Mouse (Mus musculus) intestine, embryonic 14.5 days (tissue): ENCODE measurements at regions not wholly inside any gene's neighbourhood (a gene's known extent, or its start where the extent isn't known, plus 50 kb on each side); places are given as distances from the start of the nearest gene placed in this dataset.

Experiments used
- ATAC-seq: fragments of 200-750 bp; cut with Nextera tagmentation; replicated peaks from 2 replicates; pipeline ENCODE4 v1.8.0; 2017; ENCODE audit warnings: low read depth, moderate number of reproducible peaks, moderate TSS enrichment, moderate library complexity; ENCODE audit not compliant: low FRiP score, low TSS enrichment
- DNase-seq: peaks from one replicate; pipeline ENCODE4 v3.0.0-alpha.2; 2018; ENCODE audit warnings: low spot score
- H3K27ac ChIP-seq: fragments of 300-500 bp; sonication (generic); 2 replicates; pipeline ENCODE4 v1.5.1; 2014; ENCODE audit warnings: low read depth, mild to moderate bottlenecking, control low read depth
- H3K27me3 ChIP-seq: fragments of 300-500 bp; sonication (generic); replicated peaks from 2 replicates; pipeline ENCODE4 v1.6.1; 2014; ENCODE audit warnings: low read length, control low read depth; ENCODE audit not compliant: control insufficient read depth, insufficient read depth
- H3K36me3 ChIP-seq: fragments of 300-500 bp; sonication (generic); 2 replicates; pipeline ENCODE4 v1.6.1; 2014; ENCODE audit warnings: low read length, control low read depth; ENCODE audit not compliant: control insufficient read depth, insufficient read depth
- H3K4me1 ChIP-seq: fragments of 300-500 bp; sonication (generic); replicated peaks from 2 replicates; pipeline ENCODE4 v1.6.1; 2014; ENCODE audit warnings: low read length, control low read depth, mixed read lengths; ENCODE audit not compliant: control insufficient read depth, insufficient read depth
- H3K4me2 ChIP-seq: fragments of 300-500 bp; sonication (generic); 2 replicates; pipeline ENCODE4 v1.6.1; 2014; ENCODE audit warnings: low read length
- H3K4me3 ChIP-seq: fragments of 300-500 bp; sonication (generic); 2 replicates; pipeline ENCODE4 v1.5.1; 2014; ENCODE audit warnings: low read depth, low read length, control low read depth, mixed read lengths
- H3K9ac ChIP-seq: fragments of 300-500 bp; sonication (generic); 2 replicates; pipeline ENCODE4 v1.6.1; 2014; ENCODE audit warnings: mild to moderate bottlenecking, low read length
- H3K9me3 ChIP-seq: fragments of 300-500 bp; sonication (generic); 2 replicates; pipeline ENCODE4 v1.6.1; 2016; ENCODE audit warnings: low read length, control low read depth; ENCODE audit not compliant: control insufficient read depth
- WGBS: fragments of 180-500 bp; shearing (Covaris S2); extraction: QIAGEN DNeasy Blood & Tissue Kit; methylation state at CpG from one replicate; pipeline ENCODE4 v1.1.7; 2014; 5-methylcytosine and 5-hydroxymethylcytosine counted together

- Histone ChIP-seq H3K9me3 (no peaks in the 10 kb centered on the region), H3K4me2 (no peak overlapping the region), H3K9ac (no peak overlapping the region), H3K36me3 (no peaks in the 10 kb centered on the region), H3K27ac (no peak overlapping the region), H3K27me3 (no peaks in the 10 kb centered on the region), H3K4me1 (no peaks in the 10 kb centered on the region), H3K4me3 (no peak overlapping the region)
- no peak for ATAC-seq
- 70% methylated on average over 3 of the region's 3 CpGs for WGBS
- DNase-seq: no peak
These were observed 493.1 kb downstream of the Hace1 start for GRCm38 (mm10) chr10:46070766-46071165.

- H3K36me3 ChIP-seq: no peaks in the 10 kb centered on the region
- no peak overlapping the region for H3K4me2 ChIP-seq
- no peaks in the 10 kb centered on the region for H3K9me3 ChIP-seq
- no peak overlapping the region for H3K9ac ChIP-seq
- no peaks in the 10 kb centered on the region for H3K27me3 ChIP-seq
- ATAC-seq (no peak), DNase-seq (no peak)
- no peaks in the 10 kb centered on the region for H3K4me1 ChIP-seq
- H3K27ac ChIP-seq: no peak overlapping the region
- 35% methylated on average over 8 of the region's 8 CpGs for WGBS
- no peak overlapping the region for H3K4me3 ChIP-seq
These were observed 493.6 kb downstream of the Hace1 start for GRCm38 (mm10) chr10:46071220-46071619.

GRCm38 (mm10) chr10:46071810-46072549, 494.4 kb downstream of the Hace1 start:
- H3K4me2 ChIP-seq: no peak overlapping the region
- H3K27ac ChIP-seq: no peak overlapping the region
- DNase-seq: no peak
- no peak overlapping the region for H3K9ac ChIP-seq
- no peaks in the 10 kb centered on the region for H3K36me3 ChIP-seq
- 72% methylated on average over 12 of the region's 12 CpGs for WGBS
- ATAC-seq: no peak
- H3K4me1 ChIP-seq: no peaks in the 10 kb centered on the region
- H3K9me3 ChIP-seq: no peaks in the 10 kb centered on the region
- no peaks in the 10 kb centered on the region for H3K27me3 ChIP-seq
- H3K4me3 ChIP-seq: no peak overlapping the region

GRCm38 (mm10) chr10:46072550-46073470, 495.2 kb downstream of the Hace1 start:
- DNase-seq: no peak
- WGBS: 69% methylated on average over 16 of the region's 16 CpGs
- ATAC-seq: no peak
- Histone ChIP-seq H3K4me1 (no peaks in the 10 kb centered on the region), H3K27ac (no peak overlapping the region), H3K36me3 (no peaks in the 10 kb centered on the region), H3K9ac (no peak overlapping the region), H3K4me3 (no peak overlapping the region), H3K4me2 (no peak overlapping the region), H3K9me3 (no peaks in the 10 kb centered on the region), H3K27me3 (no peaks in the 10 kb centered on the region)

GRCm38 (mm10) chr10:46087766-46088165, 510.1 kb downstream of the Hace1 start:
- no peaks in the 10 kb centered on the region for H3K27me3 ChIP-seq
- ATAC-seq (no peak), DNase-seq (no peak)
- H3K9me3 ChIP-seq: no peaks in the 10 kb centered on the region
- no peaks in the 10 kb centered on the region for H3K36me3 ChIP-seq
- no peak overlapping the region for H3K9ac ChIP-seq
- no peak overlapping the region for H3K27ac ChIP-seq
- H3K4me2 ChIP-seq: no peak overlapping the region
- H3K4me3 ChIP-seq: no peak overlapping the region
- no peaks in the 10 kb centered on the region for H3K4me1 ChIP-seq
- 42% methylated on average over 4 of the region's 4 CpGs for WGBS

GRCm38 (mm10) chr10:46100837-46101236, 523.2 kb downstream of the Hace1 start:
- H3K27ac ChIP-seq: no peak overlapping the region
- no peaks in the 10 kb centered on the region for H3K36me3 ChIP-seq
- H3K4me3 ChIP-seq: no peak overlapping the region
- no peaks in the 10 kb centered on the region for H3K4me1 ChIP-seq
- H3K27me3 ChIP-seq: no peaks in the 10 kb centered on the region
- DNase-seq (no peak), ATAC-seq (no peak)
- H3K9ac ChIP-seq: no peak overlapping the region
- no peaks in the 10 kb centered on the region for H3K9me3 ChIP-seq
- no peak overlapping the region for H3K4me2 ChIP-seq

- DNase-seq: no peak
- no peak overlapping the region for H3K27ac ChIP-seq
These were observed 531.2 kb downstream of the Hace1 start for GRCm38 (mm10) chr10:46108810-46109209.

GRCm38 (mm10) chr10:46114631-46115130, 537.1 kb downstream of the Hace1 start:
- Histone ChIP-seq H3K4me2 (no peak overlapping the region), H3K4me3 (no peak overlapping the region), H3K27me3 (no peaks in the 10 kb centered on the region), H3K9ac (no peak overlapping the region), H3K4me1 (no peaks in the 10 kb centered on the region), H3K36me3 (no peaks in the 10 kb centered on the region), H3K27ac (no peak overlapping the region), H3K9me3 (no peaks in the 10 kb centered on the region)
- no peak for DNase-seq
- WGBS: 91% methylated on average over 5 of the region's 5 CpGs
- no peak for ATAC-seq

More at GRCm38 (mm10) chr10:46108810-46109209, 531.2 kb downstream of the Hace1 start:
- WGBS: 77% methylated on average over 4 of the region's 4 CpGs
- H3K9ac ChIP-seq: no peak overlapping the region
- no peaks in the 10 kb centered on the region for H3K9me3 ChIP-seq
- H3K27me3 ChIP-seq: no peaks in the 10 kb centered on the region
- H3K4me3 ChIP-seq: no peak overlapping the region
- no peak for ATAC-seq
- H3K4me1 ChIP-seq: no peaks in the 10 kb centered on the region
- H3K36me3 ChIP-seq: no peaks in the 10 kb centered on the region
- no peak overlapping the region for H3K4me2 ChIP-seq
